Mouse (Mus musculus): Measurements from ENCODE around the gene Gm15091. TPM values are rescaled to one million over a fixed set of nuclear protein-coding genes. Genes with fewer than 3 reads are reported as not detected.
"Not testable (repeated sequence)": the region's sequence is repeated elsewhere in the genome, so short reads cannot be mapped to it uniquely, and the experiment has no call there.

Gene Gm15091
- total RNA-seq (2015; ENCODE audit: low replicate concordance), result not detected in 2 replicates
- not detected in 2 replicates for total RNA-seq (2017; ENCODE audit: low replicate concordance)

DNA sequence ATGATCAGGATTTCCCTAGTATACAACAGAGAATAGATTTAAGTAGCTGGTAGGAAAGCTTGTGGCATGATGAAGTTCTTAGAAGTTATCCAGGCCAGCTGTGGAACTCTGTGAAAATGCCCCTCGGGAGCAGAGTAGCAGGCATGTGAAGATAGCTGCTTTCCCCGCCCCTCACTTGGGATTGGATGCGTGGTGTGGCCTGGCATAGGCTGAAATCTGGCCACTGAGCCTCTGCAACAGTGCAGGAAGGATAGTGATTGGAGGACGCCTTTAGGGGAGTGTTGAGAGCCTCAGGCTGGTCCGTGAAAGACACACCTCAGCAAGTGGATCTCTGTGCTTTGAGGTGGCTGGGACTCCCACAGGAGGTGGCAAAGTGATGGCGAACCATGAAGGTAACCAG is at the start of gene Gm15091:
TSS of gene Gm15091 (plus strand) at position 301 of the 400 bp plus-strand sequence.
- not testable (repeated sequence) for ATAC-seq (replicated peaks; ENCODE audit: low FRiP score, poor library complexity, severe bottlenecking)

Other genes with a start within 250 kb of the Gm15091 start
- not detected in 2 replicates for gene Gm15097, start 157.2 kb upstream of the Gm15091 start, total RNA-seq (2015; ENCODE audit: low replicate concordance)
- gene Gm15097, start 157.2 kb upstream of the Gm15091 start, total RNA-seq (2017; ENCODE audit: low replicate concordance), result not detected in 2 replicates